Mouse (Mus musculus) thymus, adult 18-20 months (tissue): Measurements from ENCODE around the gene Gtf2i.
A peak's percentile ranks its signal among the peaks of the same experiment; 100 is the strongest.

Experiments
- DNase-seq, 2 experiments: peaks; one replicate each; pipeline ENCODE4 v3.0.0; 2022; ENCODE audit warnings: mixed read lengths in 2 of 2

Gtf2i gene

GRCm38 (mm10) chr5:134237936-134238760 is 76.4 kb downstream of the Gtf2i start:
- no peak for DNase-seq

- DNase-seq: no peak
Measured at GRCm38 (mm10) chr5:134237508-134237907, 77.1 kb downstream of the Gtf2i start.

GRCm38 (mm10) chr5:134236796-134237195 is 77.8 kb downstream of the Gtf2i start:
- peak; percentile 53 to 83 for DNase-seq

GRCm38 (mm10) chr5:134236241-134236640 is 78.3 kb downstream of the Gtf2i start:
- no peak for DNase-seq

GRCm38 (mm10) chr5:134235111-134235510 is 79.4 kb downstream of the Gtf2i start:
- no peak for DNase-seq

- DNase-seq: no peak
Measured at GRCm38 (mm10) chr5:134234205-134234604, 80.4 kb downstream of the Gtf2i start.

GRCm38 (mm10) chr5:134233244-134233651 is 81.3 kb downstream of the Gtf2i start:
- no peak for DNase-seq

GRCm38 (mm10) chr5:134232568-134232967 is 82.0 kb downstream of the Gtf2i start:
- peak in 1 of 2 experiments; percentile 69 for DNase-seq

- DNase-seq: peak in 1 of 2 experiments; percentile 59
Measured at GRCm38 (mm10) chr5:134232111-134232510, 82.4 kb downstream of the Gtf2i start.

- DNase-seq: no peak
Measured at GRCm38 (mm10) chr5:134231376-134231775, 83.2 kb downstream of the Gtf2i start.

GRCm38 (mm10) chr5:134229391-134229790 is 85.2 kb downstream of the Gtf2i start, which contains the start of gene Ncf1:
Ncf1 (minus strand) TSS chr5:134229625.
- no peak for DNase-seq

GRCm38 (mm10) chr5:134228249-134228638 is 86.3 kb downstream of the Gtf2i start:
- no peak for DNase-seq

- no peak for DNase-seq
Measured at GRCm38 (mm10) chr5:134227574-134228248, 86.8 kb downstream of the Gtf2i start.

GRCm38 (mm10) chr5:134226946-134227345 is 87.6 kb downstream of the Gtf2i start:
- no peak for DNase-seq

GRCm38 (mm10) chr5:134225110-134225901 is 89.3 kb downstream of the Gtf2i start:
- no peak for DNase-seq

GRCm38 (mm10) chr5:134221708-134222150 is 92.8 kb downstream of the Gtf2i start:
- no peak for DNase-seq

GRCm38 (mm10) chr5:134221278-134221677 is 93.3 kb downstream of the Gtf2i start:
- DNase-seq: no peak

GRCm38 (mm10) chr5:134217900-134218299 is 96.7 kb downstream of the Gtf2i start:
- no peak for DNase-seq

- no peak for DNase-seq
Measured at GRCm38 (mm10) chr5:134214021-134214806, 100.3 kb downstream of the Gtf2i start.

GRCm38 (mm10) chr5:134209931-134210554 is 104.5 kb downstream of the Gtf2i start:
- no peak for DNase-seq

GRCm38 (mm10) chr5:134206721-134207120 is 107.8 kb downstream of the Gtf2i start:
- DNase-seq: no peak

- no peak for DNase-seq
Measured at GRCm38 (mm10) chr5:134193664-134194063, 120.9 kb downstream of the Gtf2i start.
